Mouse (Mus musculus): Measurements from ENCODE around the gene Syngap1.

DNA sequence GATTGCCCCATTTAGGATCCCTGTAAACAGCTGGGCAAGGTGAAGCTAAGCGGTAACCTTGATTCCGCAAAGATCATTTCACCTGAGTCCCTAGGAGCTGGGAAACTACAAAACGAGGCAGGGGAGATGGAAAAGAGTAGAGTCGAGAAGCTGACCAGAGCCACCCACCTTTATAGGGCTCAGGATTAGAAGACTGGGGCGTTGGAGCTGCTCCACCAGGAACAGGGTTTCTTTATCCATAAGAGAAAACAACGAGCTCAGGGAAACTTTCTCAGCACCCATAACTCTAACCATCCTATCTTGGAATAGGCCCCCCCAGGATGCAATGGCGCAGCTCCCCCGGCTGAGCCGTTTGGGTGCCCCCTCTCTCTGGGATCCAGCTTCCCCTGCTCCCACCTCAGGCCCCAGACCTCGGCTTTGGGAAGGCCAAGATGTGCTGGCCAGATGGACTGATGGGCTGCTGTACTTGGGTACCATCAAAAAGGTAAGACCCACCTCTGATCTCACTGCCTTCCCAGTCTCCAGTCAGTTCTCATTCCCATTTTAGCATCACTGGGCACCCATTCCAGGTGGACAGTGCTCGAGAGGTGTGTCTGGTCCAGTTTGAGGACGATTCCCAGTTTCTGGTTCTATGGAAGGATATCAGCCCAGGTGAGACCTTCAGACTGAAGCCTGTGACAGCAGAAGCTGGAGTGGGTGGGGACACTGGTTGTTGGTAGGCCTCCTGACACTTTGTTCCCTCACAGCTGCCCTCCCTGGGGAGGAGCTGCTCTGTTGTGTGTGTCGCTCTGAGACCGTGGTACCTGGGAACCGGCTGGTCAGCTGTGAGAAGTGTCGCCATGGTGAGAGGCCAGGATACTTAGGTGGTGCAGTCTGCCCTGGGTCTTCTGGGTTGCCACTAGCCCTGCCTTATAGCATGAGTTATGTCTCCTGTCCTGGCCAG lies 6.9 kb upstream of the Syngap1 start:
- TF ChIP-seq CTCF (IDR thresholded peaks at IDR 0.05; ENCODE audit: low read depth), result no peak
- no peak for TF ChIP-seq EP300 (IDR thresholded peaks at IDR 0.05; ENCODE audit: low read depth)

All from liver, embryonic 14.5 days (tissue).